Mouse (Mus musculus) kidney, postnatal 25 days (tissue): Measurements from ENCODE around the gene Kcnk15.

Experiments
- DNase-seq, 2 experiments: peaks; one replicate each; pipeline ENCODE4 v3.0.0; 2021; ENCODE audit warnings: mixed read lengths in 2 of 2

The Kcnk15 gene

GRCm38 (mm10) chr2:163876830-163877498 is 23.5 kb downstream of the Kcnk15 start:
- no peak for DNase-seq

- DNase-seq, result peak; percentile 58 to 66
Measured at GRCm38 (mm10) chr2:163880891-163881290, 27.4 kb downstream of the Kcnk15 start.

- no peak for DNase-seq
Measured at GRCm38 (mm10) chr2:163882859-163883652, 29.6 kb downstream of the Kcnk15 start.

GRCm38 (mm10) chr2:163889411-163889810 is 36.0 kb downstream of the Kcnk15 start:
- peak in 1 of 2 experiments; percentile 42 for DNase-seq

GRCm38 (mm10) chr2:163890586-163890985 is 37.1 kb downstream of the Kcnk15 start:
- DNase-seq, result no peak

GRCm38 (mm10) chr2:163891271-163891670 is 37.8 kb downstream of the Kcnk15 start:
- no peak for DNase-seq

GRCm38 (mm10) chr2:163893446-163894370 is 40.3 kb downstream of the Kcnk15 start:
- DNase-seq, result no peak

- no peak for DNase-seq
Measured at GRCm38 (mm10) chr2:163895156-163895555, 41.7 kb downstream of the Kcnk15 start.

- no peak for DNase-seq
Measured at GRCm38 (mm10) chr2:163897026-163897425, 43.6 kb downstream of the Kcnk15 start.

GRCm38 (mm10) chr2:163897988-163898535 is 44.6 kb downstream of the Kcnk15 start:
- no peak for DNase-seq

GRCm38 (mm10) chr2:163899910-163900411 is 46.5 kb downstream of the Kcnk15 start:
- no peak for DNase-seq

- DNase-seq, result no peak
Measured at GRCm38 (mm10) chr2:163901043-163901442, 47.6 kb downstream of the Kcnk15 start.

GRCm38 (mm10) chr2:163902448-163902847 is 49.0 kb downstream of the Kcnk15 start:
- DNase-seq, result no peak

GRCm38 (mm10) chr2:163903461-163903860 is 50.0 kb downstream of the Kcnk15 start:
- no peak for DNase-seq

- no peak for DNase-seq
Measured at GRCm38 (mm10) chr2:163904323-163904722, 50.9 kb downstream of the Kcnk15 start.

- DNase-seq, result no peak
Measured at GRCm38 (mm10) chr2:163907131-163907530, 53.7 kb downstream of the Kcnk15 start.
